Mouse (Mus musculus) midbrain, embryonic 12.5 days (tissue): Measurements from ENCODE around the gene Nars2. TPM values are rescaled to one million over a fixed set of nuclear protein-coding genes. Genes with fewer than 3 reads are reported as not detected.

Source experiments
- polyA plus RNA-seq: library from polyadenylated mRNA; unstranded; fragments of >200 nt; fragmentation: Nextera tagmentation; extraction: Ambion mirVana; gene quantifications from 2 replicates; pipeline ENCODE4 v1.2.1, GENCODE M21; 2016

Nars2 gene
- polyA plus RNA-seq, 1 experiment from 2014 or later = 23.9 TPM

Other genes starting within 250 kb of the Nars2 start
- 15.7 and 15.9 TPM in 2 replicates for gene Gab2, start 130.1 kb downstream of the Nars2 start, polyA plus RNA-seq